Mouse (Mus musculus) small intestine, adult 2 months (tissue): ENCODE measurements around the gene Runx1.

Experiments
- CTCF ChIP-seq: fragments of 200-500 bp; IDR thresholded peaks from 2 replicates; pipeline ENCODE4 v1.5.1; 2012; ENCODE audit warnings: low read depth, mild to moderate bottlenecking, control low read depth, inconsistent platforms, low read length, moderate library complexity, mixed read lengths; ENCODE audit not compliant: insufficient replicate concordance, insufficient read length; ENCODE audit errors: extremely low read depth
- POLR2A ChIP-seq: fragments of 200-500 bp; IDR thresholded peaks from 2 replicates; pipeline ENCODE4 v1.6.1; 2012; ENCODE audit warnings: low read depth, mild to moderate bottlenecking, control low read depth, inconsistent platforms, low read length, moderate library complexity

DNA sequence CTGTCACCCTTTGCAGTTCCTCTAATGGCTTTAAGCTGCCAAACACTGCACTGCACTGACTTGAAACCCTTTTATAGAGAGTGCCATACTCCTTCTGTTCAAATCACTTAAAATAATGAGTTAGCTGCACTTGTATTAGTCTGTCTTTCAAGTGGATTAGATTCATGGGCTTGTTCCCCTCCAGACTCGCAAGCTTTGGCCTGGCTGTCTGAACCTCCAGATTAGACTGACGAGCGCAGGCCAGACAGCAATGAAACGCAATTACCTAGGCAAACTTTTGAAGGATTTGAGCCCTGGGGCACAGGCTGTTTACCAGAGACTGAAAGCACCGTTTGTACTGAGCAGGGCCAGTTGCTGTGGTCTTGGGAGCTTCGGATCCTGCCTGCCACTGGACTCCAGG is 198.7 kb downstream of the Runx1 start:
- TF ChIP-seq CTCF (no peak), POLR2A (no peak)
